Mouse (Mus musculus) liver, embryonic 16.5 days (tissue): Measurements from ENCODE around the gene Fras1. TPM values are rescaled to one million over a fixed set of nuclear protein-coding genes. Genes with fewer than 3 reads are reported as not detected.

ENCODE experiments used
- ATAC-seq: fragments of 200-750 bp; cut with Nextera tagmentation; 2 replicates; pipeline ENCODE4 v1.8.0; 2017; ENCODE audit warnings: low read depth, mild to moderate bottlenecking, moderate number of reproducible peaks, moderate library complexity
- H3K27ac ChIP-seq: fragments of 300-500 bp; sonication (generic); 2 replicates; pipeline ENCODE4 v1.5.1; 2014; ENCODE audit warnings: mild to moderate bottlenecking, low read length
- H3K27me3 ChIP-seq: fragments of 300-500 bp; sonication (generic); 2 replicates; pipeline ENCODE4 v1.6.1; 2014; ENCODE audit warnings: low read depth, low read length, mixed read lengths; ENCODE audit not compliant: control insufficient read depth, insufficient read depth
- H3K36me3 ChIP-seq: fragments of 300-500 bp; sonication (generic); 2 replicates; pipeline ENCODE4 v1.6.1; 2014; ENCODE audit warnings: mild to moderate bottlenecking; ENCODE audit not compliant: control insufficient read depth, insufficient read depth
- H3K4me1 ChIP-seq: fragments of 300-500 bp; sonication (generic); 2 replicates; pipeline ENCODE4 v1.6.1; 2014; ENCODE audit warnings: low read depth, low read length, mixed read lengths; ENCODE audit not compliant: control insufficient read depth
- H3K4me2 ChIP-seq: fragments of 300-500 bp; sonication (generic); 2 replicates; pipeline ENCODE4 v1.6.1; 2014; ENCODE audit warnings: low read depth, low read length, mixed read lengths
- H3K4me3 ChIP-seq: fragments of 300-500 bp; sonication (generic); 2 replicates; pipeline ENCODE4 v1.5.1; 2014; ENCODE audit warnings: low read depth, mild to moderate bottlenecking, low read length
- H3K9ac ChIP-seq: fragments of 300-500 bp; sonication (generic); 2 replicates; pipeline ENCODE4 v1.6.1; 2014; ENCODE audit warnings: low read depth, low read length
- H3K9me3 ChIP-seq: fragments of 300-500 bp; sonication (generic); replicated peaks from 2 replicates; pipeline ENCODE4 v1.6.1; 2016; ENCODE audit warnings: low read length; ENCODE audit not compliant: control insufficient read depth
- WGBS: fragments of 180-500 bp; shearing (Covaris S2); extraction: QIAGEN DNeasy Blood & Tissue Kit; methylation state at CpG from one replicate; pipeline ENCODE4 v1.1.7; 2014; ENCODE audit not compliant: insufficient replicate concordance; 5-methylcytosine and 5-hydroxymethylcytosine counted together
- polyA plus RNA-seq: library from polyadenylated mRNA; unstranded; fragments of >200 nt; fragmentation: Nextera tagmentation; extraction: Ambion mirVana; gene quantifications from 2 replicates; pipeline ENCODE4 v1.2.1, GENCODE M21; 2015

Gene Fras1
- polyA plus RNA-seq, 1 experiment from 2014 or later, result 1.1 TPM

DNA sequence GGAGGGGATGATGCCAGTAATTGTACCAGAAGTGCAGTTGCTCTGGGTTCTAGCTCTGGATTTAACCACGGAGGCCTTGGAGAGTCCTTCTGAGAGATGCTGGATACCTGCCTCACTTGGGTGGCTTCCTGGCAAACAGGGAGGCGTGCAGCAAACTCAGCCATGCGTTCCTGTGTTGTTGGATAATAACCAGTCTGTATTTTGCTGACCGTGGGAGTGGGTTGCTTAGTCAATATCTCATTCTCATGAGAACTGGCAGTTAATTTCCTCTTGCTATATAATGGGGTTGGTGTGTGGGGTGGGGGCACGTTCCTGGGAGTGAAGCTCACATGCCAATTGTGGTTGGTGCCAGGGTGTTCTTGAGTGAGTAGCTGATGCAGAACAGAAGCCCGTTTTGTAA lies 142.6 kb downstream of the Fras1 start:
- Histone ChIP-seq H3K27ac (no peak overlapping the region), H3K9ac (no peak overlapping the region), H3K4me2 (no peak overlapping the region), H3K4me3 (no peak overlapping the region), H3K27me3 (no peaks in the 10 kb centered on the region), H3K9me3 (no peaks in the 10 kb centered on the region), H3K4me1 (no peaks in the 10 kb centered on the region), H3K36me3 (no peaks in the 10 kb centered on the region)
- ATAC-seq, result no peak
- WGBS, result 58% methylated on average over 6 of the region's 6 CpGs

DNA sequence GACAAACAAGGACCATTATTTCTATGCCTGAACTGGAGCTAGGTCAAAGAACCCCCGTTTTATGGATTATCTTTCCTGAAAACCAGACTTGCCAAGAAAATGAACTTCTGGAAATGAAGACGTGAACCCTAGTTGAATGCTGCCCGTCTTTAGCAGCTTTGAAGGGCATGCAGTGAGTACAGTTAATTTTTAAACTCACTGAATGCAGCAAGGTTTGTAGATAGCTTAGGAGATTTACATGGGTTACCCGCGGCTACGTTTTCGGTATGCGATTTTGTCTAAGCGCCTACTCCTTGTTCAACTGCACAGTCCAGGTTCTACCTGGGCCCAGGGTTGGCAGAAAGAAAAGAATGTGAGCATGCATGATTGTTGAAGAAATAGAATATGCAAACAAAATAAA lies 147.8 kb downstream of the Fras1 start:
- Histone ChIP-seq H3K4me3 (no peak overlapping the region), H3K9me3 (no peaks in the 10 kb centered on the region), H3K4me1 (no peaks in the 10 kb centered on the region), H3K36me3 (no peaks in the 10 kb centered on the region), H3K27ac (no peak overlapping the region), H3K4me2 (no peak overlapping the region), H3K9ac (no peak overlapping the region), H3K27me3 (no peaks in the 10 kb centered on the region)
- 68% methylated on average over 9 of the region's 9 CpGs for WGBS
- no peak; the same call in 1 of the 2 replicates for ATAC-seq

DNA sequence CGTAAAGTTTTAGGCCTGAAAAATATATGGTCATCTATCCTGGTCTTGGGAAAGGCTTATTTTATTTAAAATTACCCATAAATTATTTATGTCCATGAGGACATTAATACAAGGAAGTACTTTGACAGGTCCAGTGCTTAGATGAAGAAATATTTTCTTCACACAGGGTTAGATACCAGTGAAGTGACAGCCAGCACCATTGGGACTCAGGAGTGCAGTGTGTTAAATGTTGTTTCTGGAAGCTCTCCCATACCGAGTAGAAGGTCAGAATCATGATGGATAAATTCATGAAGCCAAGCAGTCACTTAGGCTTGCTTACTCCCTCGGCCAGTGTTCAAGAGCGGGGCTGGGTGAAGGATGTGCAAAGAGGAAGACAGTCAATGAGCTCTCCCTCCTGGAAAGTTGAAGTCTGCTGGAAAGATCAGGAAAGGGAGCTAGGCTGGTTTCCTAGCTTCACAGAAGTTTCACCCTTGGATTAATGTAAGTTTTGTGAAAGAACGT lies 149.2 kb downstream of the Fras1 start:
- H3K36me3 ChIP-seq, result no peaks in the 10 kb centered on the region
- H3K9ac ChIP-seq, result no peak overlapping the region
- H3K27ac ChIP-seq, result no peak overlapping the region
- H3K9me3 ChIP-seq, result no peaks in the 10 kb centered on the region
- no peaks in the 10 kb centered on the region for H3K4me1 ChIP-seq
- no peak overlapping the region for H3K4me2 ChIP-seq
- whole genome bisulfite sequencing, result 65% methylated on average over 5 of the region's 5 CpGs
- no peak overlapping the region for H3K4me3 ChIP-seq
- H3K27me3 ChIP-seq, result no peaks in the 10 kb centered on the region
- no peak for ATAC-seq

DNA sequence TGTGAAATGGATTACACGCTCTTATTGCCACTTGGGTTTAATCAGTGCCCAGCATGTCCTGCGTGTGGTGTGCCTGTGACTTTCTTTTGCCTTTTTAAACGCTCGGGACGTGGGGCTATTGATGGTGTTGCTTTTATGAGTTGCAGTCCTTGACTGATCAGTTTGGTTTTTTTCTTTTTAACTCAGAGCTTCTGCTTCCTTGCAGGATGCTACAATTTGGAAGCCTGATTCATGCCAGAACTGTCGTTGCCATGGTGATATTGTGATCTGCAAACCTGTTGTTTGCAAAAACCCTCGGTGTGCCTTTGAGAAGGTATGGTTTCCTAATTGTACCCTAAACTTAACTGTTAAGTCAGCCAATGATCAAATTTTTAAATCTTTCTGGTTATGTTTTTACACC lies 154.5 kb downstream of the Fras1 start:
- H3K4me1 ChIP-seq, result no peaks in the 10 kb centered on the region
- no peaks in the 10 kb centered on the region for H3K9me3 ChIP-seq
- no peak overlapping the region for H3K4me2 ChIP-seq
- ATAC-seq, result no peak
- H3K27me3 ChIP-seq, result no peaks in the 10 kb centered on the region
- H3K36me3 ChIP-seq, result no peaks in the 10 kb centered on the region
- no peak overlapping the region for H3K9ac ChIP-seq
- 63% methylated on average over 7 of the region's 7 CpGs for WGBS
- H3K4me3 ChIP-seq, result no peak overlapping the region
- H3K27ac ChIP-seq, result no peak overlapping the region

DNA sequence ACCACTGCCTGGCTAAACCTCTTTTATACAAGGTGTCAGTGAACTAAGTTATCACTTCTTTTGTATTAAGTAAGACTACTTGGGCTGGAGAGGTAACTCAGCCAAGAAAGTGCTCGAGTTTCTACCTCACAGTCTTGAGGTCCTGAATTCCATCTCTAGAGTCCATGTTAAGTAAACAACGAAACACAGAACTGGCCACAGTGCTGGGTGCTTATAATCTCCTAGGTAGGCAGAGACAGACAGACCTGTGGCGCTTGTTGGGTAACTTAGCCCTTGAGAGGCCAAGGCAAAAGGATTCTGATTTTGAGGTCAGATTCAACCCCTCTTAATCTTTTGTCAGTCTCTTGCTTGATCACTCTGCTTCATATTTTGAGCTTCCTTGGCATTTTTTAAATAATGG lies 156.8 kb downstream of the Fras1 start:
- H3K4me3 ChIP-seq, result no peak overlapping the region
- no peaks in the 10 kb centered on the region for H3K27me3 ChIP-seq
- ATAC-seq, result no peak
- no peak overlapping the region for H3K9ac ChIP-seq
- no peak overlapping the region for H3K27ac ChIP-seq
- H3K4me1 ChIP-seq, result no peaks in the 10 kb centered on the region
- H3K36me3 ChIP-seq, result no peaks in the 10 kb centered on the region
- 43% methylated on average over 3 of the region's 3 CpGs for WGBS
- no peaks in the 10 kb centered on the region for H3K9me3 ChIP-seq
- no peak overlapping the region for H3K4me2 ChIP-seq

DNA sequence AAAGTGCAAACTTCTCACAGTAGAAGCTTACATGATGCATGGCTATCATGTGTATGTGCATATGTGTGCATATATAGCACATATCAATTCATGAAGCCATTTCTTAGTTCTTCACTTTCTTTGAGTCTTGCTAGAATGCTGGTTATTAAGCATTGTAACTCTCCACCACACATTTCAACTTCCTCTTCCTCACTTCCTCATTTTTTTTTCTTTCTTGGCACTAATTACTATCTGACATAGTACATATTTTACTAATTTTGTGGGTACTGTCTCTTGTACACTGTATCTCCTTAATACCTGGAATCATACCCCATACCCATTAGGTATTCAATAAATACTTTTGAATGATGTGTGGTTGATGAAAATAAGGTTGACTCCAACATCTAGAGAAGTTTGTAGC lies 158.2 kb downstream of the Fras1 start:
- no peak for ATAC-seq

DNA sequence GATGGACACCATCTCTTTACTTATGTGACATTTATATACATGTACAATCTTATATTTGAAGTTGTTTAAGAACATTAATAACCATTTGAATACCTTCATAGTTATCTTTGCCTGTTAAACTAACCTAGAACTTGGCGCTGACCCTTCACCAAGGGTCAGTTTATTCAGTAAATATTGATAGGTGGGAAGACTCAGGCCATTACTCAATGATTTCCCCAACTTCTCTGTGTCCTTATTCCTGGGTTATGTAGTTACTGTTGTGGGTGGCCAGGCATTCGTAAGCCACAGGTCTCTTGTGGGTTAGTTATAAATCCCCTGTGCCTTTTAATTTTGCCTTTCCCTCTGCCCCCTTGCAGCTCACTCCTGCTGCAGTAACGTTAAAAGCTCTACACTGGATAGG lies 162.8 kb downstream of the Fras1 start:
- H3K9ac ChIP-seq, result no peak overlapping the region
- 50% methylated on average over 3 of the region's 3 CpGs for WGBS
- ATAC-seq, result peak; percentile 74; the same call in 1 of the 2 replicates
- no peaks in the 10 kb centered on the region for H3K9me3 ChIP-seq
- no peaks in the 10 kb centered on the region for H3K36me3 ChIP-seq
- peak overlapping the region; percentile 37; the same call in 1 of the 2 replicates for H3K4me2 ChIP-seq
- 0 out of 2 replicates have a peak overlapping the region, but pooled peaks have one; percentile 26 for H3K27ac ChIP-seq
- H3K4me3 ChIP-seq, result no peak overlapping the region
- H3K4me1 ChIP-seq, result no peaks in the 10 kb centered on the region
- no peaks in the 10 kb centered on the region for H3K27me3 ChIP-seq

More for the DNA sequence above, 158.2 kb downstream of the Fras1 start:
- no peak overlapping the region for H3K4me3 ChIP-seq
- no peak overlapping the region for H3K9ac ChIP-seq
- H3K36me3 ChIP-seq, result no peaks in the 10 kb centered on the region
- no peak overlapping the region for H3K27ac ChIP-seq
- no peaks in the 10 kb centered on the region for H3K4me1 ChIP-seq
- H3K27me3 ChIP-seq, result no peaks in the 10 kb centered on the region
- no peaks in the 10 kb centered on the region for H3K9me3 ChIP-seq
- H3K4me2 ChIP-seq, result no peak overlapping the region

DNA sequence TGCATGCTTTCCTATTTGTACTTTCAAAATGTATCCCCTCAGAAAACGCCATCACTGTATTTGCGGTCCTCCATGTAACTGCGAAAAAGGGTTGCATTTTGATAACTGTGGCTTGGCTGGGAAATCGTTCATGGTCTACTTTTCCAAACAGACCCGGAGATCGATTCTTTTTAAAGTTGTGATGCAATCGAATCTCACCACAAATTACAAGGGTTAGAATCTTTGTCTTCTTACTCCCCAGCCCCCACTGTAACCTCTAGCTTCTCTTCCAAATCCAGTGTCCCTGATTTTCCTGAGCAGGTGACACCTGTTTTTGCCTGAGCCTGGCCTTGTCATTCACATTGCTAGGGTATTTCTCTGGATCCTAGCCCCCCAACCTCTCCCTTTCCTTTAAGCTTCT lies 163.2 kb downstream of the Fras1 start:
- no peaks in the 10 kb centered on the region for H3K36me3 ChIP-seq
- peak; percentile 51; the same call in 1 of the 2 replicates for ATAC-seq
- H3K27me3 ChIP-seq, result no peaks in the 10 kb centered on the region
- H3K4me1 ChIP-seq, result no peaks in the 10 kb centered on the region
- H3K4me3 ChIP-seq, result no peak overlapping the region
- no peaks in the 10 kb centered on the region for H3K9me3 ChIP-seq
- 0 out of 2 replicates have a peak overlapping the region, but pooled peaks have one; percentile 26 for H3K27ac ChIP-seq
- WGBS, result 60% methylated on average over 7 of the region's 7 CpGs
- no peak overlapping the region for H3K9ac ChIP-seq
- peak overlapping the region; percentile 37; the same call in 1 of the 2 replicates for H3K4me2 ChIP-seq

DNA sequence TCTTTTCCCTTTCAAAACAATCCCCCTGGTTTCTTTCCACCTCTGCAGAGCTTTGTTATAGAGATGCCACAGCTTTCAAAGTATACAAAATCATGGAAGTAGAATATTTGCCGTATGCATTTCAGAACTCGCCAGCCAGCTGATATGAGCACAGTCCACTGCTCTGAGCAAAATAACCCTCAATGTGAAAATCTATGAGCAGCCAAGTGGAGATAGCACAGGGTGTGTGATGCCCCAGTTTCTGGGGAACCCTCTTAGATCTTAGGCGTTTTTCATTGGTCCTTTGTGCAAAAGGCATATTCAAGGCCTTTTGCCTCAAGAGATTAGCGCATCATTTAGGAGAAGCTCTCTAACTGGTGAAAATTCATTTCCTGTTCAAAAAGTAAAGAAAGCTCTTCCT lies 170.4 kb downstream of the Fras1 start:
- WGBS, result 61% methylated on average over 4 of the region's 4 CpGs
- Histone ChIP-seq H3K4me2 (no peak overlapping the region), H3K4me3 (no peak overlapping the region), H3K27me3 (no peaks in the 10 kb centered on the region), H3K27ac (no peak overlapping the region), H3K36me3 (no peaks in the 10 kb centered on the region), H3K9ac (no peak overlapping the region), H3K4me1 (no peaks in the 10 kb centered on the region), H3K9me3 (no peaks in the 10 kb centered on the region)
- no peak for ATAC-seq
